Mouse (Mus musculus) midbrain, embryonic 14.5 days (tissue): ENCODE data around the gene Nicn1. TPM values are rescaled to one million over a fixed set of nuclear protein-coding genes. Genes with fewer than 3 reads are reported as not detected.

ENCODE experiments used
- ATAC-seq: fragments of 200-750 bp; cut with Nextera tagmentation; 2 replicates; pipeline ENCODE4 v1.8.0; 2017; ENCODE audit warnings: moderate number of reproducible peaks, moderate library complexity; ENCODE audit not compliant: low FRiP score, low TSS enrichment
- DNase-seq: peaks from one replicate; pipeline ENCODE4 v3.0.0-alpha.2; 2015
- H3K27ac ChIP-seq: fragments of 300-500 bp; sonication (generic); replicated peaks from 2 replicates; pipeline ENCODE4 v1.5.1; 2014; ENCODE audit warnings: mild to moderate bottlenecking, low read depth, low read length, moderate library complexity
- H3K27me3 ChIP-seq: fragments of 300-500 bp; sonication (generic); 2 replicates; pipeline ENCODE4 v1.6.1; 2014; ENCODE audit warnings: low read length, control low read depth, mixed read lengths; ENCODE audit not compliant: control insufficient read depth, insufficient read depth
- H3K36me3 ChIP-seq: fragments of 300-500 bp; sonication (generic); 2 replicates; pipeline ENCODE4 v1.6.1; 2014; ENCODE audit warnings: low read length, control low read depth; ENCODE audit not compliant: control insufficient read depth, insufficient read depth
- H3K4me1 ChIP-seq: fragments of 300-500 bp; sonication (generic); 2 replicates; pipeline ENCODE4 v1.6.1; 2014; ENCODE audit warnings: mild to moderate bottlenecking, antibody characterized with exemption, low read length, control low read depth; ENCODE audit not compliant: control insufficient read depth, insufficient read depth
- H3K4me2 ChIP-seq: fragments of 300-500 bp; sonication (generic); 2 replicates; pipeline ENCODE4 v1.6.1; 2014; ENCODE audit warnings: mild to moderate bottlenecking, low read length, moderate library complexity
- H3K4me3 ChIP-seq: fragments of 300-500 bp; sonication (generic); replicated peaks from 2 replicates; pipeline ENCODE4 v1.5.1; 2014; ENCODE audit warnings: low read depth, low read length
- H3K9ac ChIP-seq: fragments of 300-500 bp; sonication (generic); replicated peaks from 2 replicates; pipeline ENCODE4 v1.6.1; 2014; ENCODE audit warnings: mild to moderate bottlenecking, low read length, moderate library complexity
- H3K9me3 ChIP-seq: fragments of 300-500 bp; sonication (generic); 2 replicates; pipeline ENCODE4 v1.6.1; 2016; ENCODE audit warnings: low read length, control low read depth, mixed read lengths; ENCODE audit not compliant: control insufficient read depth
- WGBS: fragments of 180-500 bp; shearing (Covaris S2); extraction: QIAGEN DNeasy Blood & Tissue Kit; methylation state at CpG from one replicate; pipeline ENCODE4 v1.1.7; 2014; 5-methylcytosine and 5-hydroxymethylcytosine counted together
- polyA plus RNA-seq: library from polyadenylated mRNA; unstranded; fragments of >200 nt; fragmentation: Nextera tagmentation; extraction: Ambion mirVana; gene quantifications from 2 replicates; pipeline ENCODE4 v1.2.1, GENCODE M21; 2014

Gene Nicn1
- polyA plus RNA-seq, 1 experiment from 2014 or later, result 138 TPM

GRCm38 (mm10) chr9:108344471-108344870, 54.2 kb downstream of the Nicn1 start:
- no peaks in the 10 kb centered on the region for H3K36me3 ChIP-seq
- no peaks in the 10 kb centered on the region for H3K27me3 ChIP-seq
- no peak overlapping the region for H3K4me2 ChIP-seq
- no peak overlapping the region for H3K4me3 ChIP-seq
- H3K9me3 ChIP-seq, result no peaks in the 10 kb centered on the region
- H3K9ac ChIP-seq, result no peak overlapping the region
- ATAC-seq, result no peak
- 84% methylated on average over 4 of the region's 4 CpGs for WGBS
- DNase-seq, result no peak
- no peak overlapping the region for H3K27ac ChIP-seq
- H3K4me1 ChIP-seq, result peaks cover 32% of the 10 kb centered on the region

Other genes starting within 250 kb of the Nicn1 start
- 14.0 and 16.7 TPM in 2 replicates for gene Gmppb, start 241.2 kb upstream of the Nicn1 start, polyA plus RNA-seq
- 2.4 and 3.5 TPM in 2 replicates for gene Amigo3, start 237.3 kb upstream of the Nicn1 start, polyA plus RNA-seq
- not detected in 2 replicates for gene Mst1, start 210.0 kb upstream of the Nicn1 start, polyA plus RNA-seq
- 54.8 and 56.2 TPM in 2 replicates for gene Rnf123, start 207.1 kb upstream of the Nicn1 start, polyA plus RNA-seq
- 38.0 and 43.8 TPM in 2 replicates for gene Apeh, start 195.8 kb upstream of the Nicn1 start, polyA plus RNA-seq
- gene Bsn, start 100.0 kb upstream of the Nicn1 start, polyA plus RNA-seq, result 14.2 and 14.7 TPM in 2 replicates
- 49.3 and 64.2 TPM in 2 replicates for gene Dag1, start 26.5 kb upstream of the Nicn1 start, polyA plus RNA-seq
- gene Amt, start 6.4 kb downstream of the Nicn1 start, polyA plus RNA-seq, result 23.2 and 23.5 TPM in 2 replicates
- gene Rhoa, start 15.7 kb downstream of the Nicn1 start, polyA plus RNA-seq, result 217 and 224 TPM in 2 replicates
- 52.3 and 56.3 TPM in 2 replicates for gene Tcta, start 15.7 kb downstream of the Nicn1 start, polyA plus RNA-seq
- gene Gpx1, start 48.5 kb downstream of the Nicn1 start, polyA plus RNA-seq, result 476 and 480 TPM in 2 replicates
- 113 and 144 TPM in 2 replicates for gene Usp4, start 57.4 kb downstream of the Nicn1 start, polyA plus RNA-seq
- gene 1700102P08Rik, start 102.4 kb downstream of the Nicn1 start, polyA plus RNA-seq, result 1.6 and 2.7 TPM in 2 replicates
- gene Ccdc36, start 138.1 kb downstream of the Nicn1 start, polyA plus RNA-seq, result 0.98 and 1.4 TPM in 2 replicates
- not detected in 2 replicates for gene BC048562, start 146.1 kb downstream of the Nicn1 start, polyA plus RNA-seq
- gene Ccdc71, start 170.1 kb downstream of the Nicn1 start, polyA plus RNA-seq, result 48.8 and 58.2 TPM in 2 replicates
- 59.3 and 61.2 TPM in 2 replicates for gene Klhdc8b, start 171.2 kb downstream of the Nicn1 start, polyA plus RNA-seq
- 9.4 and 15.9 TPM in 2 replicates for gene Lamb2, start 189.3 kb downstream of the Nicn1 start, polyA plus RNA-seq
- 64.3 and 72.5 TPM in 2 replicates for gene Usp19, start 200.2 kb downstream of the Nicn1 start, polyA plus RNA-seq
- 61.8 and 70.8 TPM in 2 replicates for gene Qars, start 217.3 kb downstream of the Nicn1 start, polyA plus RNA-seq
- gene Qrich1, start 226.4 kb downstream of the Nicn1 start, polyA plus RNA-seq, result 119 and 146 TPM in 2 replicates